Mouse (Mus musculus) c-Kit-positive CD71-positive TER-119-negative erythroid progenitor cells, embryonic 14.5 days (primary cell): ENCODE measurements at regions not wholly inside any gene's neighbourhood (a gene's known extent, or its start where the extent isn't known, plus 50 kb on each side); places are given as distances from the start of the nearest gene placed in this dataset.

Experiments
- DNase-seq: peaks from one replicate; pipeline ENCODE4 v3.0.0-alpha.2; 2013; ENCODE audit warnings: low read depth

DNA sequence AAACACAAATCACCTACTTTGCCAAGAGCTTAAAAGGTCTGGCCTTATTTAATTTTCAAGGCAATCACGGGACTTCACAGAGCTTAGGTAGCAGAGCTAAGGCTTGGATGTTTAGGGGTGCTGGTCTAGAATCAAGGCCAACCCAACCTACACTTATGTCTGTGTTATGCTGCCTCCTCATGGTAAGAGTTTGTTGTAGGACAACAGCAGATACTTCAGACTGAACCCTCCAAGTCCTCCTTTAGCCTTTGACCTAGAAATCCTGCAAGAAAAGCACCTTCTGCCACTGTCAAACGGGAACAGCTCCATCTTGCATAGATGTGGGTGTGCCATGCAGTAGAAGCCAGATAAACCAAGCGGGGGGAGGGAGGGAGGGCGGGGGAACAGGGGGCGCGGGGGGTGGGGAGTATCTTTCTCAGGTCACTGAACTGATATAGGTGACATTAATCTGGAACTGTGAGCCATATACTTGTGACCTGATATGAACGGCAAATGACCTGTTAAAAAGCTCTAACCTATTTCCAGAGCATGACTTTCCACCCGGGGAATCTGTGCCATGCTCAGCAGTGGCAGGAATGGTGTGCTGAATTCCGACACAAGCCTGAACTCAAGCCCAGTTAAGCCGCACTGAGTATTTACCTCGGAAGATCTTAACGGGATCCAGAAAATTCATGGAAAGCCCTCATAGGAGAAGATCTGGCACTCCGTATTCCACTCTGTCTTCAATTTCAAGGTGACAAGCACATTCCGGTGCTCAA, 838.3 kb downstream of the Gsdmc2 start:
- DNase-seq, result no peak

DNA sequence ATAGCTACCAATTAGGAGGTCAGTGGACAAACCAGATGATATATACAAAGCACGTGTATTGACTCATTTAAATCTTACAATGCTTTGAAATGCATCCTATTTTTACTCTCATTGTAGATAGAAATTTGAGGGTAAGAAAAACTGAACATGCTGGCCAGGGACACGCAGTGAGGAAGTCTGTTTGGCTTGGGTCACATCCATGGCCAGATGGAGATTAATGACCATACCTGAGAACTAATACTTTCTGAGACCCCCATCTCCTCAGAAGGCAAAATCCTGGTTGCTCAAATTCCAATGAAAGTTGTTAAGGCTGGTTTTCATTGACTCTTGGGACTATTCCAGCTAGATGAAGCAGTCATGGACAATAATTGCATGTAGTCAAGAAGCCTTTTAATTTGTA, 850.3 kb downstream of the Gsdmc2 start:
- no peak for DNase-seq

DNA sequence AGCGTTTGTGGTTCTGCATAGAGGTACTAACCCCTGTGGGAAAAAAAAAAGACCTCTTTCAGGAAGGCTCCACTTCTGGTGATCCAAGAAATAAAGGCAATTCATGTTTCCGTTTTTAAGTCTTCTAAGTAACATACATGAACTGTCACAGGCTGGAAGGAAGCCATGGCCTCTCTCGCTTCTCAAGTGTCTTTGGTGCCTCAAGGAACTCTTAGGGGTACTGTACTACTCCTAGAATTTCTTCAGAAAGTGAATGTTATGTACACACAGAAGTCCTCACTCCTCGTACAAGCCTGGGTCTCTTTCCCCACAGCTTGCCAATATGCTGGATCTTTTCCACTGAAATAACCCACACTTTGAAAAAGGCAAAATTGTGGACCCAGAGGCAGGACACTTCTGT, 858.1 kb downstream of the Gsdmc2 start:
- no peak for DNase-seq

DNA sequence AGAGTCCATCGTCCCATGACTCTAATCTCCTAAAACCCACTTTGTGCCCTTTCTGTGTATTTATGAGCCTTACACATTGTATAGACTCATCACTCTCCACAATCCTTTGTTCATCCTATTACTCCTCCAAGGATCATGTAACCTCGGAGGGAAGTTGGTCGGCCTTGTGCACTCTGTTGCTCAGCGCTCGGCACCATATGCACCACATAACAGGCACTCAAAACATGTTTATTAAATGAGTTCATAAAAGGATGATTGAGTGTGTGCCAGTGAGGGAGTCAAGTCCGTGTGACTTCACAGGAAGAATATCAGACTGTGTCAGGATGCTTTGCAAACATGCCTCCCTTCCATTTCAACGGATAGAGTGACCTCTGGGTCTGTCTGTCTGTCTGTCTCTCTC, 858.8 kb downstream of the Gsdmc2 start:
- no peak for DNase-seq

DNA sequence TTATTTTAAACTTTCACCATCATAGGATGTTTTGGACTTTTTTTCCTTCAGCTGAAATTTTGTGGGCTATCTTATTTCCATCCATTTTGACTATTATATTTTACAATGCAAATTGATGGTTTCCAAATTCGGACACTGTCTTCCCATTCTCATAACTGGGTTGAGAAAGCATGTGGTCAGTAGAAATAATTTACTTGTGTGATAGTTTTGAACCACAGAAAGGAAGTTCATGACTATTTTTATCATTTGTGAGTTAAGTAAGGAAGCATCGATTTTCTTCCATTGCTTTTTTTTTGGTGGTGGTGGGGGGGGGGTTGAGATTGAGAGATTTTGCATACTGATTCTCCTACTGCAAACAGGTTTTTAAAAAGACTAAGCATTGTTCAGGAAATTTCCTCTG, 874.4 kb downstream of the Gsdmc2 start:
- DNase-seq, result no peak

DNA sequence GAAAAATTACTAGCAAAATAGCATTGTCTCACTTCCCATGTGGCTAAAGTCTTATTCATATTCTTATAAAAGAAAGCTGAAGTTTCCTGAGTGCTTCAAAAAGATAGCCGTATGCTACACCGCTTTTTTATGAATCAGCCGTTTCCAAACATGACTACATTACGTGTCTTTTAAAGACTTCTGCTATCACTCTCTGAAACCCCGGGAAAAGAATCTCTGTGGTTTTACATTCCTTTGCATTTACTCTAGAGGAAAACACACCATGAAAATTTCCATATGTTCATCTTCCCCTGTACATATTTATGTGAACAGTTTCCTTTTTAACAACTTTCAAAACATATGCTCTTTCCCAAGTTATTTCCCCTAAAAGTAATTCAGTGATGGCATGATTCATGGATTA, 882.3 kb downstream of the Gsdmc2 start:
- no peak for DNase-seq

DNA sequence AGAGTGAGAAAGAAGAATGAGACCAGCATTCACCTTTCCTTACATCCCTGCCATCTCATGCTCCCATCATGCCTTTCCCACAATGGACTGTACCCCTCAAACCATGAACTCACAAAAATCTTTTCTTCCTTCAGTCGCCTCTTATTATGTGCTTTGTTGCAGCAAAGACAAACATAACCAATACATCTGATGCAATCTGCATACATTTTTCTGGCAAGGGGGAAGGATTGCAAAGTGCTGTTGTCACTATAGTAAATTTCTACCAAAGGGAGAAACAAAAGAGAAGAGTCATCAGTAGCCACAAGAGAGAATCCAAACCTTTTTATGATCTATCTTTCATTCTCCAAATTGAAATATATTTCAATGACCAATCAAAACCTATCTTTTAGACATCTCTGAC, 884.4 kb downstream of the Gsdmc2 start:
- no peak for DNase-seq

DNA sequence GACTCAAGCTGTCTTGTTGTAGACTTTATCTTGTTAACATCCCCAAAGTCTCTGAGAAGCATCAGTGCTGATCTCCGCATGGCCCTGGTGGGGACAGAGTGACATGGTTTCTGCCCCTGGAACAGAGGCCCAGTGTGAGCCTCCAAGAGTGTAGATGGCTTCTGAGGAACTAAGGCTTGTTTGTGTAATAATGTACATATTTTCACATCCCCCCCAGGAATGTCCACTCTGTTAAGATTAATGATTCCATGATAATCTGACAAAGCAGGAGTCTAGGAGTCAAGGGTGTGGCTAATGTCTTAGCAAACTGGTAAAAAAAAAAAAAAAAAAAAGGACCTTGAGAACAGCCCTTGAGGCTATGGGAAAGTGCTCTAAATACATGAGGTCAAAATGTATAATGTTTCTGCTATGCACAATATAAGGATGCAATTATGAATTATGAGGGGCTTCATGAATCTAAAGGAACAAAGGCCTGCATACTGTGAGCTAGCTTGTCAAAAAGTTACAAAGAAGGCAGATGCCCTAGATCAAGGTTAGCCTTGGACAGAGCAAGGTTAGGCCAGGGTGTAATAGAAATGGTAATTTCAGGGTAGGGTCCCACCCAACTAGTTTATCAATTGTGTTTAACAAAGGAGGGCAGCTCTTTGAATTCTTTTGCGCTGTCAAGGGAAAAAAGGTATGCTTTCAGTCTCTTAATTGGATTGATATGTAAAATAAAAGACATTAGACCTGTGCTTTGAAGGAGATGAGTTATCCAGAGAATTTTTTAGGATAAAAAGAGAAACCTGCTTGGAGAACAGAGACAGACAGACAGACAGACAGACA, 886.3 kb downstream of the Gsdmc2 start:
- no peak for DNase-seq

DNA sequence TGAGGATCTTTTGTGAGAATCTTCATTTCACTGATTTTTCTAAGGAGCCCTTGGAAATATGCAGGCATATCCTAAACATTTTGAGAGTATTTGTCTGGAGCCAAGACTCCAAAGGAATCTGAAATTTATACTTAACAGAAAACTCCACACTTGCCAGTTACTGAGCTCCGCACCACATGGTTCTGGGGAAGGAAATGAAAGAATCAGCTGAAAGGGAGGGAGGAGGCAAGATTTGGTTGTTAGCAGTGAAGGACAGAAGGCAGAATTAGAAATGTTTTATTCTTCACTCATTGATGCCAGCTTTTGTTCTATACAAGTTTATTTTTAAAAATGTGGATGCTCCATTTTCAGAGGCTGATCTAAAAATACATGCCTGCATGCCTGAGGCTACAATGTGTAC, 890.1 kb downstream of the Gsdmc2 start:
- no peak for DNase-seq

DNA sequence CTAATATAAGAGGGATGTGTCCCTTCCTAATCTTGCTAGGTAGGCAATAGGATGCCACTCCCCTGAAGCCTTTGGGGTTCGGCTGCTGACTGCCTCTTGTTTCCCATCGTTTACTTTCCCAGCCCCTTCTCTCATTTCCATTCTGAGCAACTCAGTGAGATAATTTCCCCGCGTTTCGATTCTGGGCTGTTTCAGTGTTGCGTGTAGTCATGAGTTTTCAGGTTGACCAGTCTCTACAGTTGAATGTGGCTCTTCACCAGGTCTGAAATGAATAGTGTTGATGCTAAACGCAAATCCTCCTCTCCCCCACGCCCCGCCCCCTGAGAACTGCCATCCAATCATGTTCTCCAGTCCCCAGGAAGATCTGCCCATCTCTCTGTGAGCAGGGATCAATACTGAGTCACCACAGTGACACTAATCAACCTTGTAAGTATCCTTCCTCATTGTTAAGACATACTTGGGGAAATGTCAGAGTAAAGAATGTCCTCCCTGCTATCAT, 890.6 kb downstream of the Gsdmc2 start:
- DNase-seq, result no peak

DNA sequence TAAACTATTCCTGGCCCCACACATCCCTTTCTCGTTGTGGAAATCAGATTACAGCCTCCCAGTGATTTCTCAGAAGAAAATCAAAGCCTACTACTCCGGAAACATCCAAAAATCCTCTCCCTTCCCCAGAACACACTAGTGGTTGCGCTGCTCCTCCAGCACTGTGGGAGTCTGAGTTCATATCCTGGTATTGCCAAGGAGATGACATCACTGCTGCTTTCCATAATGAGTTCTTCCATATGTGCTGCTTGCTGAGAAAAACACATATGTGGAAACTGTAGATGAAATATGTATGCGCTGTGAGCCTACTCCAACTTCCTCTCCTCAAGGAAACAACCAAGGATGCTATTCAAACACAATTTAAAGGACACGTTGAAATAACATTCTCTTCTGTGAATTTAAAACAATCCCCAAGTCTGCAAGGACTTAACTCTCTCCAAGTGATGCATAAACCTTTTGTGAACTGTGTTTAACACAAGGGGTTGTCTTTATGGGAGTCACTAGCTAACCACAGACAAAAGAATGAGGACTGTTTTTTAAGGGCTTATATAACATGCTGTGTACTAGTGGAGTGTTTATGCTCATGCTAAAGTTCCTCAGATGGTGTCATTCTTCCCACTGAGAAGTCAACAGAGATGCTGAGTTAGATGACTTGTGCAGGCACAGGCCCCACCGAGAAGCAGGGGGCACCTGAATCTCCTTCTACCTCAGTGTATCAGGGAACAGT, 891.6 kb downstream of the Gsdmc2 start:
- DNase-seq, result no peak

DNA sequence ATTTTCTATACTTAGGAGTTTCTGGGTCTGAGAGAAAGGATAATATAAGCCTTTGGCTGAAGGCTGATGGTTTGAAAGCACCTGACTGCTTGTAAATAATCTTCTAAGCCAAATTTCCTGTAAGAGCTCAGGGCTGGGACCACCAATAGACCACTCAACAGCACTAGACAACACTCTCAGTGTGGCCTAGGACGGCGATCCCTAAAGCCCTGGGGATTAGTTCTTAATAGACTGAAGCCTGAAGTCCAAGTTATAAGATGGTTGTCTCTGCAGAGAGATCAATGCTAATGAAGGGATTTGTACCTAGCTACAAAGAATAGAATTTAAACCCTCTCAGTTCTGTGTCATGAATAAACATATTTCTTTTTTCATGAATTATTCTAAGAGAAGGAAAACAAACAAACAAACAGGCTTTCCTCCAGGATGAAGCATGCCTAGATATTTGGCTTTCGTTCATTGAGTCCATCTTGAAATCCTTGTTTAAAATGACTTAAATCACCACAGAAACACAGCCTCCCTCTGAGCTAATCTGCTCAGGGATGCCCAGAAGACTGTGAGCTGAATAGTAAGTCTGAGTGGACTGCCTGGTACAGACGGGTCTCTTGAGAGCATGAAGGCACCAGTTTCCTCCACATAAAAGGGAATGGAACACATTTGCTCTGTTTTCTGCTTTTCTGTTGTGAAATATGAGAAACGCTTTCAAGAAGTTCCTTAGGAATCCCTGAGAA, 892.3 kb downstream of the Gsdmc2 start:
- DNase-seq, result no peak

DNA sequence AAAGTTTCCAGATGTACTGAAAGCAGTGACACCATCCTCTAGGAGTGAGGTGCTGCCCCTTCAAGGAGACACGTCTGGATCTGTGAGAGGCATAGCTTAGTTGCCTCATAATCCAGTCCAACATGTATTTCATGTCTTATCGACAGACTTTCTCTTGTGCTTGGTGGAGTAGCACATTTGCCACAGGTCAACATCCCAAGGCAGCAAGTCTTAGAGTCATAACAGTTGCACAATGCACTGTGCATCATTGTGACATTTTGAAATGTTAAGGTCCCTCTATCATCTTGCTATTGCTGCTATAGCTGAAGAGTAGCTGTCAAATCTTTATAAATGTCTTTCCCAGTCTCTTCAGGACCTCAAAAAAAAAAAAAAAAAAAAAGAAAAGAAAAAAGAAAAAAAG, 905.6 kb downstream of the Gsdmc2 start:
- no peak for DNase-seq

DNA sequence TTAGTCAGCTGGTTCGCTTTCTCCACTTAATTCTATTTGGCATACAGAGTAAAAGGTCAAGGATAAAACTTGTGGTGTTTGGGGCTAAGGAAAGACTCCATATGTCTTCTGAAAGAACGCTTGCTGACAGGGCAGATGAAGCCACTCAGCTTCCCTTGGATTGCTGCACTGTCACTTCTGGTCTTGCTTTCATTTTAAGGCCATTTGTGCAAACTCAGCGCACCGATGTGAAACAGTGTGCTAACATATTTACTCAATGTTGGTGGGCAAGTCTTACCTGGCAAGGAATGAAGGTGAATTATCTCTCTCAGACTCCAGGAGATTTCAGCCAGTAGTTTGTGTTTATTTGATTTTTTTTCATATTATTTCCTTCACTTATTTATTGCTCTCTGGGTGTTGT, 907.2 kb downstream of the Gsdmc2 start:
- DNase-seq, result no peak

DNA sequence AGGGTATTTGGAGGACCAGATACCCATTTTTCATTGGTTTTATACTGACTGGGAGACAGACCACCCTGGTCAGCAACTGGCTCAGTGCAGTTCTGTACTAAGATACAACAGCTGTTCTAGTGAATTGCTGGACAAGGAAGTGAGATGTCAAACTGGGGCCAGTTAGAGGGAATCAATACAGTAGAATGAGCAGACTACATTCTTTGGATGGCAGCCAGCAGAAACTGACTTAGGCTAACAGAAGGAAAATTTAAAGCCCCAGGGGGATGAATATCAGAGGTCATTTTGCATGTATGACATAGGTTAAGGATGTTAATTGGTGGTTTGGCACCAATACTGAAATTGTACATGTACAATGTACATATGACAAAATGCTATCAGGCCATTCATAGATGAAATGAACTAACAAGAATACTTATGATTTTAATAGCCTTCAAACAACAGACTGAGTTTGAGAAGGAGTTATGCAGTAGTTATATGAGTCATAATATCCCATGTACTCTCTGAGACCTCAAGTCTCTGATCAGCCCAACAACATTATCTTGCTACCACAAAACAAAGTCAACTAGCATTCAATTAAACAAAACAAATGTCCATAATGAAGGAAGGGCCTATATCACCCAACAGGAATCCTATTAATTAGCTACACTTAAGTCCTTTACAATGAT, 910.3 kb downstream of the Gsdmc2 start:
- DNase-seq, result no peak

DNA sequence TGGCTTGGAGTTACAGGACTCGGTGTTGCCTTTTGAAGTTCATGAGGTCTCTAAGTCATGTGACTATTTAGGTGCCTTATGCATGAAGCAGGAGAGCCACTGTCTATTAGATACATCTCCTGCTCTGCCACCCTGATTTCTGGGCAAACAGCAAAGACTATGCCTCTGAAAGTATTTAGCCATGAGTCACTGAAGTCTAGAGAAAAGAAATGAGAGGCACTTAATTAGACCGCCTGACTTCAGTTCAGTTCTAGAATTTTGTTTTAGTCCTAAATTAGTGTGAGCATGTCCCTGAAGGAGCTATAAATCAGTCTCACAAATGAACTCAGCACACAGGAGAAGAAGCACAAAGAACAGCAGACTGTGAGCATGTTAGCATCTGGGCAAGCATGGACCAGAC, 924.5 kb downstream of the Gsdmc2 start:
- DNase-seq, result no peak

DNA sequence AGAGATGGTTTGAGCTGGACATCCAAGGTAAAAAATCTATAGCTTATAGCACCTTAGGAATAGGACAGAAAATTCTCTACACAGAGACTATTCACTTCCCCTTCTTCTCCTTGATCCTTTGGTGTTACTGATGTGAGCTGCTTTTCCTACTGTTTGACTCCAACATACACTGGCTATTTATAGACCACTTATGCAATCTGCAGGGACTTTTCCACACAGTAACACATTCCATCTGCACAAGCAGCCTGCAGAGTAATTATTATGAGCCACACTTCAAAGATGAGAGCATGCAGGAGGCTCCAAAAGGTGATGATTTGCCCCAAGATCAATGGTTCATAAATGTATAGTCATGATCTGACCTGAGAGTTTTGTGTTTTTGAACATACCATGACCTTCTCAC, 925.7 kb downstream of the Gsdmc2 start:
- no peak for DNase-seq

DNA sequence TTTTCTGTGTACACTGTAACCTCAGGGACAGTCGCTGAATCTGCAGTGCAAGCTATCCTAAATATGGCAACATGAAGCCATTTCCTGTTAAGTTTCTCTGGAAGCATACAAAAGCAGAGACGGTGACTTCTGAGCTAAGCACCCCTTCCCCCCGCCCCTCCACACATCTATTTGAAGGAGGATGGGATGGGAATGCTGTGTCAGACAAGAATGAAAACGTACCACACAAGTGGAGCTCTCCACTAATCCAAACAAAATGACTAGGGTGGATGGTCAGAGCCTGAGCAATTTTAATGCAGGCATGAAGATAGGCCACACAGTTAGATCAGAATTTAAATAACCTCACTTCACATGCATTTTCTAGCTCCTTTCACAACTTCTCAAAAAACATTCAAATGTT, 936.6 kb downstream of the Gsdmc2 start:
- DNase-seq, result no peak

DNA sequence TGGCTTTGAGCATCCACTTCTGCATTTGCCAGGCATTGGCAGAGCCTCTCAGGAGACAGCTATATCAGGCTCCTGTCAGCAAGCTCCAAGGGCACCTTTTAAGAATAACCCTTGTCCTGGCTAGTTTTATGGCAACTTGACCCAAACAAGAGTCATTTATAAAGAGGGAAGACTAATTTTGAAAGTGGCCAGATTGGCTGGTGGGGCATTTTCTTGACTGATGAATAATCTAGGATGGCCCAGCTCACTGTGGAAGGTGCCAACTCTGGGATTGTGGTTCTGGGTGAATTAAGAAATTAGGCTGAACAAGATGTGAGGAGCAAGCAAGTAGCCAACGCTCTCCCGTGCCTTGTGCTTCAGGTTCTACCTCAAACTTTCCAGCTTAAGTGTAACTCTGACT, 937.8 kb downstream of the Gsdmc2 start:
- no peak for DNase-seq

DNA sequence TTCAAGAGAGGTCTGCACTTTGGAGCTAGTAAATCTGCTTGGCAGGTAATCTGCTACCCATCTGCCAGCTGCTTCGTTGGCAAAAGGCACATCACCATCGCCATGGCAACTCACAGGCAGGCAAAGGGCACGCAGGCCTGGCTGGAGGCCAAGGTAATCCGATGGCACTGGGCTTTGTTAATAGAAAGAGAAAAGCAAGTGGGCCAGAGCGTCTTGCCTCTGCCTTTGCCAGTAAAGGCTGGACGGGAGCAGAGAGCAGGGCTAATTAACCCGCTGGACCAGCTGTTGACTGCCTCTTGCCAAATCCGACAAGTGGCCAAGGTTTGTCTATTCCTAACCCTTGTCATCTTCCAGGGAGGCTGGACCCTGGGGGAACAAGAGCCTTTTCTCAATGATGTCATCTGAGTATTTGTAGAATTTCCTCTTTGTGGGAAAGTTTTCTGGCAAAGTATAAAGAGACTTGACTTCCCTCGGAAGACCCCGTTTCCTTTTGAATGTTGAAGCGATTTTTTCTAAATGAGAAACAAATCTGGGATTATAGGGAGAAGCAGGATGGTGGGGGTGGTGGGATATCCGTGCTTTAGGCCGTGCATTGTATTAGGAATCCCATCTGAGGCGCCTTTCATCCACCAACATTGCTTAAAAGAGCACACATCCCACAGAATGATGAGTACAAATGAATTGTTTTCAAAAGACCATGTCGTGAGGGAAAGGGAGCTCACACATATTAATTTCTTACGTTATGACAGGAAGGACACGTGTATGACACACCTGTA, 941.7 kb downstream of the Gsdmc2 start:
- no peak for DNase-seq

DNA sequence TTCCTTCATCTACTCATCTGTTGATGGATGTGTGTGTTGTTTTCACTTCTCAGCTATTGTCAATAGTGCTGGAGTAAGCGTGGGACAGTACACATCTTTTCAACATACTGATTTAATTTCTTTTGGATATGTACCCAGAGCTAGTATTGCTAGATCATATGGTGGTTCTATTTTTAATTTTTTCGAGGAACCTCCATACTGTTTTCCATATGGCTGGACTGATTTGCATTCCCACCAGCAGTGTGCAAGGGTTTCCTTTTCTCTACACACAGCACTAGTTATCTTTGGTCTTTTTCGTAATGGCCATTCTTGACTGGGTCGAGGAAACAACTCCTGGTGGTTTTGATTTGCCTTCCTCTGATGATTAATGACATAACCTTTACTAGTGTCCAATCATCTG, 943.0 kb downstream of the Gsdmc2 start:
- DNase-seq, result no peak
